Mouse (Mus musculus): Measurements from ENCODE around the gene Nop58.
A peak's percentile ranks its signal among the peaks of the same experiment; 100 is the strongest.
"Not testable (repeated sequence)": the region's sequence is repeated elsewhere in the genome, so short reads cannot be mapped to it uniquely, and the experiment has no call there.

Gene Nop58

GRCm38 (mm10) chr1:59684819-59685755 is at the start of gene Nop58:
Gene Nop58, plus strand, starts transcription at chr1:59684971.
- peak; percentile 88 for DNase-seq

- DNase-seq: no peak
Observed at GRCm38 (mm10) chr1:59636349-59636748, 48.4 kb upstream of the Nop58 start.

GRCm38 (mm10) chr1:59638371-59638770 is 46.4 kb upstream of the Nop58 start:
- DNase-seq: no peak

GRCm38 (mm10) chr1:59642488-59642887 is 42.3 kb upstream of the Nop58 start:
- DNase-seq: no peak

- DNase-seq: not testable (repeated sequence)
Observed at GRCm38 (mm10) chr1:59646502-59646901, 38.3 kb upstream of the Nop58 start.

GRCm38 (mm10) chr1:59651201-59651819 is 33.5 kb upstream of the Nop58 start:
- no peak for DNase-seq

GRCm38 (mm10) chr1:59653243-59653911 is 31.4 kb upstream of the Nop58 start:
- DNase-seq: no peak

GRCm38 (mm10) chr1:59656244-59657171 is 28.3 kb upstream of the Nop58 start:
- no peak for DNase-seq

- DNase-seq: no peak
Observed at GRCm38 (mm10) chr1:59663456-59664135, 21.2 kb upstream of the Nop58 start.

GRCm38 (mm10) chr1:59668871-59669270 is 15.9 kb upstream of the Nop58 start:
- no peak for DNase-seq

- peak; percentile 43 for DNase-seq
Observed at GRCm38 (mm10) chr1:59669962-59670630, 14.7 kb upstream of the Nop58 start.

- peak; percentile 89 for DNase-seq
Observed at GRCm38 (mm10) chr1:59670641-59671168, 14.1 kb upstream of the Nop58 start, which contains the start of gene Sumo1. Gene Sumo1, minus strand, starts transcription at chr1:59670834.

GRCm38 (mm10) chr1:59673661-59674060 is 11.1 kb upstream of the Nop58 start:
- no peak for DNase-seq

GRCm38 (mm10) chr1:59683926-59684818 is 599 bp upstream of the Nop58 start:
- peak; percentile 5 for DNase-seq

GRCm38 (mm10) chr1:59687493-59687892 is 2.7 kb downstream of the Nop58 start:
- no peak for DNase-seq

- no peak for DNase-seq
Observed at GRCm38 (mm10) chr1:59690467-59690866, 5.7 kb downstream of the Nop58 start.

- DNase-seq: no peak
Observed at GRCm38 (mm10) chr1:59697751-59698150, 13.0 kb downstream of the Nop58 start.

- no peak for DNase-seq
Observed at GRCm38 (mm10) chr1:59698207-59698606, 13.4 kb downstream of the Nop58 start.

- DNase-seq: no peak
Observed at GRCm38 (mm10) chr1:59701766-59702165, 17.0 kb downstream of the Nop58 start.

GRCm38 (mm10) chr1:59719900-59720299 is 35.1 kb downstream of the Nop58 start:
- DNase-seq: no peak

All from right cerebral cortex, postnatal 25 days (tissue).